Mouse (Mus musculus) forebrain, embryonic 12.5 days (tissue): ENCODE measurements around the gene Gm17387. TPM values are rescaled to one million over a fixed set of nuclear protein-coding genes. Genes with fewer than 3 reads are reported as not detected.

ENCODE experiments used
- ATAC-seq: fragments of 200-750 bp; cut with Nextera tagmentation; 2 replicates; pipeline ENCODE4 v1.8.0; 2017; ENCODE audit warnings: moderate TSS enrichment; ENCODE audit not compliant: low FRiP score
- H3K27ac ChIP-seq: fragments of 300-500 bp; sonication (generic); 2 replicates; pipeline ENCODE4 v1.5.1; 2016; ENCODE audit warnings: mild to moderate bottlenecking
- H3K27me3 ChIP-seq: fragments of 300-500 bp; sonication (generic); 2 replicates; pipeline ENCODE4 v1.6.1; 2016; ENCODE audit warnings: mild to moderate bottlenecking
- H3K36me3 ChIP-seq: fragments of 300-500 bp; sonication (generic); replicated peaks from 2 replicates; pipeline ENCODE4 v1.6.1; 2016; ENCODE audit warnings: mild to moderate bottlenecking
- H3K4me1 ChIP-seq: fragments of 300-500 bp; sonication (generic); 2 replicates; pipeline ENCODE4 v1.6.1; 2016
- H3K4me2 ChIP-seq: fragments of 300-500 bp; sonication (generic); 2 replicates; pipeline ENCODE4 v1.6.1; 2016; ENCODE audit warnings: mild to moderate bottlenecking, moderate library complexity
- H3K4me3 ChIP-seq: fragments of 300-500 bp; sonication (generic); replicated peaks from 2 replicates; pipeline ENCODE4 v1.5.1; 2016; ENCODE audit warnings: mild to moderate bottlenecking
- H3K9ac ChIP-seq: fragments of 300-500 bp; sonication (generic); 2 replicates; pipeline ENCODE4 v1.6.1; 2016; ENCODE audit warnings: mild to moderate bottlenecking
- H3K9me3 ChIP-seq: fragments of 300-500 bp; sonication (generic); 2 replicates; pipeline ENCODE4 v1.6.1; 2016
- WGBS: fragments of 180-500 bp; shearing (Covaris S2); methylation state at CpG from one replicate; pipeline ENCODE4 v1.1.7; 2016; 5-methylcytosine and 5-hydroxymethylcytosine counted together
- polyA plus RNA-seq: library from polyadenylated mRNA; unstranded; fragments of >200 nt; fragmentation: Nextera tagmentation; extraction: Ambion mirVana; gene quantifications from 2 replicates; pipeline ENCODE4 v1.2.1, GENCODE M21; 2016

Gm17387 gene
- polyA plus RNA-seq, 1 experiment from 2014 or later, result not detected

GRCm38 (mm10) chr7:141072017-141072745 is 43.2 kb downstream of the Gm17387 start:
- no peak overlapping the region for H3K9ac ChIP-seq
- no peak overlapping the region for H3K27ac ChIP-seq
- peaks cover 16% of the 10 kb centered on the region for H3K36me3 ChIP-seq
- no peaks in the 10 kb centered on the region for H3K9me3 ChIP-seq
- ATAC-seq, result no peak
- no peak overlapping the region for H3K4me2 ChIP-seq
- peaks cover 16% of the 10 kb centered on the region for H3K4me1 ChIP-seq
- 44% methylated on average over 23 of the region's 23 CpGs for WGBS
- H3K27me3 ChIP-seq, result peaks cover 25% of the 10 kb centered on the region
- H3K4me3 ChIP-seq, result no peak overlapping the region

- Histone ChIP-seq H3K36me3 (0 out of 2 replicates have a peak, but pooled peaks cover under 1% of the 10 kb centered on the region), H3K4me1 (peaks cover 16% of the 10 kb centered on the region), H3K9ac (no peak overlapping the region), H3K27me3 (peaks cover 25% of the 10 kb centered on the region), H3K9me3 (no peaks in the 10 kb centered on the region), H3K4me3 (no peak overlapping the region), H3K4me2 (no peak overlapping the region), H3K27ac (no peak overlapping the region)
- ATAC-seq, result no peak
- 87% methylated on average over 4 of the region's 4 CpGs for WGBS
Observed at GRCm38 (mm10) chr7:141073782-141074181, 44.9 kb downstream of the Gm17387 start.

GRCm38 (mm10) chr7:141077841-141078240 is 48.9 kb downstream of the Gm17387 start, which contains the start of gene Pkp3:
TSS of gene Pkp3 (plus strand) at chr7:141078218.
- no peak for ATAC-seq
- Histone ChIP-seq H3K4me3 (no peak within 1 kb of the TSS), H3K27me3 (peaks cover 15% of the 10 kb centered on the region), H3K9ac (no peak within 1 kb of the TSS), H3K36me3 (no peaks in the 10 kb centered on the region), H3K4me2 (no peak within 1 kb of the TSS), H3K27ac (no peak within 1 kb of the TSS), H3K9me3 (no peaks in the 10 kb centered on the region), H3K4me1 (no peaks in the 10 kb centered on the region)
- WGBS, result 93% methylated on average over 15 of the region's 15 CpGs

- ATAC-seq, result no peak
- H3K9ac ChIP-seq, result no peak overlapping the region
- H3K36me3 ChIP-seq, result no peaks in the 10 kb centered on the region
- H3K27me3 ChIP-seq, result peaks cover 15% of the 10 kb centered on the region
- H3K4me3 ChIP-seq, result no peak overlapping the region
- H3K27ac ChIP-seq, result no peak overlapping the region
- no peaks in the 10 kb centered on the region for H3K9me3 ChIP-seq
- H3K4me1 ChIP-seq, result no peaks in the 10 kb centered on the region
- WGBS, result 84% methylated on average over 4 of the region's 4 CpGs
- no peak overlapping the region for H3K4me2 ChIP-seq
Observed at GRCm38 (mm10) chr7:141078876-141079275, 49.9 kb downstream of the Gm17387 start.

Other genes with a start within 250 kb of the Gm17387 start
- gene Syce1, start 241.3 kb upstream of the Gm17387 start, polyA plus RNA-seq, result 0.13 and 0.31 TPM in 2 replicates
- 7.0 and 7.4 TPM in 2 replicates for gene Zfp941, start 207.0 kb upstream of the Gm17387 start, polyA plus RNA-seq
- not detected in 2 replicates for gene Urah, start 194.1 kb upstream of the Gm17387 start, polyA plus RNA-seq
- not detected in 2 replicates for gene Scgb1c1, start 183.6 kb upstream of the Gm17387 start, polyA plus RNA-seq
- 0.13 TPM in 1 of 2 replicates, not detected in the other for gene Odf3, start 181.3 kb upstream of the Gm17387 start, polyA plus RNA-seq
- not detected in 2 replicates for gene Gm45785, start 172.8 kb upstream of the Gm17387 start, polyA plus RNA-seq
- 60.3 and 65.6 TPM in 2 replicates for gene Ric8a, start 172.2 kb upstream of the Gm17387 start, polyA plus RNA-seq
- gene Bet1l, start 171.6 kb upstream of the Gm17387 start, polyA plus RNA-seq, result 27.6 and 27.8 TPM in 2 replicates
- gene Psmd13, start 147.2 kb upstream of the Gm17387 start, polyA plus RNA-seq, result 307 and 318 TPM in 2 replicates
- gene Sirt3, start 146.8 kb upstream of the Gm17387 start, polyA plus RNA-seq, result 24.7 and 26.1 TPM in 2 replicates
- gene Cox8b, start 128.7 kb upstream of the Gm17387 start, polyA plus RNA-seq, result not detected in 2 replicates
- 0.13 and 0.17 TPM in 2 replicates for gene Nlrp6, start 108.2 kb upstream of the Gm17387 start, polyA plus RNA-seq
- gene Pgghg, start 87.7 kb upstream of the Gm17387 start, polyA plus RNA-seq, result 12.7 and 12.9 TPM in 2 replicates
- 0.78 and 1.4 TPM in 2 replicates for gene Ifitm5, start 78.8 kb upstream of the Gm17387 start, polyA plus RNA-seq
- gene Gm45717, start 73.2 kb upstream of the Gm17387 start, polyA plus RNA-seq, result not detected in 2 replicates
- gene Ifitm2, start 73.1 kb upstream of the Gm17387 start, polyA plus RNA-seq, result 178 and 217 TPM in 2 replicates
- gene Ifitm1, start 61.9 kb upstream of the Gm17387 start, polyA plus RNA-seq, result 5.8 and 6.2 TPM in 2 replicates
- 11.6 and 13.0 TPM in 2 replicates for gene Ifitm3, start 18.4 kb upstream of the Gm17387 start, polyA plus RNA-seq
- not detected in 2 replicates for gene Ifitm6, start 11.2 kb upstream of the Gm17387 start, polyA plus RNA-seq
- gene B4galnt4, start 32.0 kb downstream of the Gm17387 start, polyA plus RNA-seq, result 40.7 and 43.6 TPM in 2 replicates
- gene Pkp3, start 49.1 kb downstream of the Gm17387 start, polyA plus RNA-seq, result 1.3 and 1.5 TPM in 2 replicates
- gene Sigirr, start 71.4 kb downstream of the Gm17387 start, polyA plus RNA-seq, result 1.3 and 1.5 TPM in 2 replicates
- 0.31 and 0.37 TPM in 2 replicates for gene Ano9, start 88.7 kb downstream of the Gm17387 start, polyA plus RNA-seq
- gene Ptdss2, start 93.3 kb downstream of the Gm17387 start, polyA plus RNA-seq, result 63.5 and 64.9 TPM in 2 replicates
- gene Rnh1, start 143.7 kb downstream of the Gm17387 start, polyA plus RNA-seq, result 47.2 and 49.7 TPM in 2 replicates
- gene Hras, start 164.9 kb downstream of the Gm17387 start, polyA plus RNA-seq, result 79.1 and 89.4 TPM in 2 replicates
- gene Lrrc56, start 165.0 kb downstream of the Gm17387 start, polyA plus RNA-seq, result 14.2 and 16.0 TPM in 2 replicates
- 3.3 and 3.7 TPM in 2 replicates for gene Lmntd2, start 184.9 kb downstream of the Gm17387 start, polyA plus RNA-seq
- gene Rassf7, start 186.7 kb downstream of the Gm17387 start, polyA plus RNA-seq, result 35.4 and 38.5 TPM in 2 replicates
- gene Phrf1, start 199.7 kb downstream of the Gm17387 start, polyA plus RNA-seq, result 106 and 107 TPM in 2 replicates
- 0.69 and 0.83 TPM in 2 replicates for gene Irf7, start 237.3 kb downstream of the Gm17387 start, polyA plus RNA-seq
- not detected in 2 replicates for gene Cdhr5, start 247.7 kb downstream of the Gm17387 start, polyA plus RNA-seq